12 mouse cellular contexts compared by ENCODE assay signal in genomic region chr2:120951208-120951607, GRCm38 (mm10). TPM values are rescaled to one million over a fixed set of nuclear protein-coding genes. Genes with fewer than 3 reads are reported as not detected.
DNase-seq lines count a peak whose midpoint lies in the region; ATAC-seq lines count a peak whose summit lies in the region.
"Had no signal": no experiment of that assay in that cellular context is flagged by ENCODE, and none has a peak within 500 bp of the region (broad histone marks: within the 10 kb centered on the region; RNA-seq: fewer than 3 reads in every experiment).

No protein-coding gene starts in this region.

- H3K4me2 ChIP-seq in kidney, embryonic 14.5 days (replicated peaks; ENCODE audit: low read depth, low read length) = no peak overlapping the region
- H3K4me2 ChIP-seq: liver, embryonic 11.5 days had no signal

- H3K9me3 ChIP-seq in kidney, embryonic 14.5 days (ENCODE audit: control insufficient read depth, low read length) = no peaks in the 10 kb centered on the region

- intact Hi-C loops in left cerebral cortex, postnatal 25 days (cut with DNase I) = no loop called here

- ATAC-seq in kidney, embryonic 14.5 days (ENCODE audit: low FRiP score, low TSS enrichment) = no peak
- no peak for ATAC-seq in CD4-positive, CD25-positive, alpha-beta regulatory T cell, adult 4 months

- peak; percentile 32 for DNase-seq in kidney, adult 11 months
- peak; percentile 67 to 71 for DNase-seq in cerebellum, adult 18-20 months
- DNase-seq in kidney, postnatal 10 days = peak; percentile 58
- peak; percentile 36 to 77 for DNase-seq in left cerebral cortex, postnatal 25 days (ENCODE audit: low spot score in 2 of 2)
- no peak for DNase-seq in gastrocnemius, postnatal 4 days (ENCODE audit: low spot score in 2 of 2)
- no peak for DNase-seq in spleen, postnatal 14 days (ENCODE audit: low spot score in 2 of 2)
- DNase-seq: heart, postnatal 10 days had no signal

- H3K4me1 ChIP-seq in kidney, embryonic 14.5 days (ENCODE audit: control insufficient read depth, insufficient read depth, low read length) = no peaks in the 10 kb centered on the region

- no peaks in the 10 kb centered on the region for H3K27me3 ChIP-seq in kidney, embryonic 14.5 days (ENCODE audit: control insufficient read depth, insufficient read depth, low read length)

- no peak overlapping the region for H3K4me3 ChIP-seq in kidney, embryonic 14.5 days (ENCODE audit: low read length)

- WGBS in kidney, embryonic 14.5 days = 89% methylated on average over 5 of the region's 5 CpGs

- peaks cover 52% of the 10 kb centered on the region for H3K36me3 ChIP-seq in kidney, embryonic 14.5 days (ENCODE audit: control insufficient read depth, insufficient read depth, low read length)

- H3K9ac ChIP-seq in kidney, embryonic 14.5 days (ENCODE audit: low read depth, low read length) = no peak overlapping the region

- H3K27ac ChIP-seq in kidney, embryonic 14.5 days (ENCODE audit: low read depth, low read length) = no peak overlapping the region
- H3K27ac ChIP-seq: kidney, postnatal 0 days; macrophage had no signal

RNA-seq across cellular contexts. Expression of gene Ubr1, which starts 19.3 kb away (rescaled TPM):
- 17.9 and 30.5 TPM in 2 replicates for polyA plus RNA-seq in kidney, embryonic 14.5 days (2014; fragmentation: Nextera tagmentation; extraction: Ambion mirVana)
- 10 to 100 TPM; 39.3 to 43.0 TPM for total RNA-seq in left cerebral cortex, postnatal 25 days (2021)
- 10 to 100 TPM; 46.2 to 47.3 TPM for polyA plus RNA-seq in CD4-positive, CD25-positive, alpha-beta regulatory T cell, adult 4 months (2017; shearing (Covaris generic))
- total RNA-seq in gastrocnemius, postnatal 4 days (2021) = 10 to 100 TPM; 21.6 to 22.3 TPM

RNA-seq across cellular contexts. Expression of gene Tmem62, which starts 25.6 kb away (rescaled TPM):
- 6.1 and 6.5 TPM in 2 replicates for polyA plus RNA-seq in kidney, embryonic 14.5 days (2014; fragmentation: Nextera tagmentation; extraction: Ambion mirVana)
- total RNA-seq in left cerebral cortex, postnatal 25 days (2021) = 10 to 100 TPM; 24.7 to 27.3 TPM
- polyA plus RNA-seq in CD4-positive, CD25-positive, alpha-beta regulatory T cell, adult 4 months (2017; shearing (Covaris generic)) = 10 to 100 TPM; 11.0 to 15.5 TPM
- 1 to 10 TPM; 2.4 to 2.5 TPM for total RNA-seq in gastrocnemius, postnatal 4 days (2021)

RNA-seq across cellular contexts. Expression of gene Ccndbp1, which starts 57.0 kb away (rescaled TPM):
- 48.0 and 53.6 TPM in 2 replicates for polyA plus RNA-seq in kidney, embryonic 14.5 days (2014; fragmentation: Nextera tagmentation; extraction: Ambion mirVana)
- 10 to 100 TPM; 54.9 to 56.9 TPM for total RNA-seq in left cerebral cortex, postnatal 25 days (2021)
- polyA plus RNA-seq in CD4-positive, CD25-positive, alpha-beta regulatory T cell, adult 4 months (2017; shearing (Covaris generic)) = 100 to 1,000 TPM; 149 to 151 TPM
- 10 to 100 TPM; 22.2 to 22.4 TPM for total RNA-seq in gastrocnemius, postnatal 4 days (2021)

Comparison
In these comparisons a context has a peak if more than half of its experiments do, and no peak if none do; other contexts are left out.
1. DNase-seq: peak in kidney, adult 11 months (single experiment), cerebellum, adult 18-20 months (2 of 2), kidney, postnatal 10 days (single experiment) and left cerebral cortex, postnatal 25 days (2 of 2); none in gastrocnemius, postnatal 4 days (0 of 2) and spleen, postnatal 14 days (0 of 2).
2. RNA of gene Tmem62, which starts 25.6 kb away (total RNA-seq): 24.7 to 27.3 TPM in left cerebral cortex, postnatal 25 days; 2.4 to 2.5 TPM in gastrocnemius, postnatal 4 days; every median in the first group is over 4 times any median in the second.